Mouse (Mus musculus) liver, embryonic 14.5 days (tissue): ENCODE results near the gene Sftpd.

ENCODE experiments used
- CTCF ChIP-seq: IDR thresholded peaks from 2 replicates; pipeline ENCODE4 v1.5.1; 2016; ENCODE audit warnings: antibody characterized with exemption, low read depth, control low read depth
- EP300 ChIP-seq: IDR thresholded peaks from 2 replicates; pipeline ENCODE4 v1.6.1; 2016; ENCODE audit warnings: antibody characterized with exemption, low read depth

GRCm38 (mm10) chr14:41174802-41175201, 10.1 kb downstream of the Sftpd start:
- no peak for TF ChIP-seq CTCF
- no peak for TF ChIP-seq EP300
